Mouse (Mus musculus) liver, embryonic 14.5 days (tissue): ENCODE measurements around the gene Calu. TPM values are rescaled to one million over a fixed set of nuclear protein-coding genes. Genes with fewer than 3 reads are reported as not detected.

Source experiments
- ATAC-seq: fragments of 200-750 bp; cut with Nextera tagmentation; 2 replicates; pipeline ENCODE4 v1.8.0; 2017; ENCODE audit warnings: moderate number of reproducible peaks, mild to moderate bottlenecking, moderate library complexity; ENCODE audit not compliant: insufficient read depth
- DNase-seq, 3 experiments: peaks; one replicate each; pipeline ENCODE4 v3.0.0-alpha.2; 2012 to 2013; ENCODE audit warnings: low read depth in 3 of 3, low spot score in 3 of 3
- H3K27ac ChIP-seq: fragments of 300-500 bp; sonication (generic); 2 replicates; pipeline ENCODE4 v1.5.1; 2014; ENCODE audit warnings: moderate library complexity, mild to moderate bottlenecking, control low read depth, inconsistent platforms
- H3K27me3 ChIP-seq: fragments of 300-500 bp; sonication (generic); 2 replicates; pipeline ENCODE4 v1.6.1; 2014; ENCODE audit warnings: mild to moderate bottlenecking, low read length, moderate library complexity; ENCODE audit not compliant: control insufficient read depth, insufficient read depth
- H3K36me3 ChIP-seq: fragments of 300-500 bp; sonication (generic); replicated peaks from 2 replicates; pipeline ENCODE4 v1.6.1; 2014; ENCODE audit warnings: low read depth; ENCODE audit not compliant: control insufficient read depth, insufficient read depth
- H3K4me1 ChIP-seq, 2 experiments: fragments of 200-500 bp in 1 of 2; fragments of 300-500 bp in 1 of 2; sonication (generic) in 1 of 2; replicated peaks; 2 replicates each; pipeline ENCODE4 v1.6.1; 2012 to 2014; ENCODE audit warnings: antibody characterized with exemption in 1 of 2, inconsistent platforms in 1 of 2, low read length in 1 of 2; ENCODE audit not compliant: control insufficient read depth in 2 of 2, insufficient read depth in 2 of 2
- H3K4me2 ChIP-seq: fragments of 300-500 bp; sonication (generic); 2 replicates; pipeline ENCODE4 v1.6.1; 2014; ENCODE audit warnings: low read depth, mild to moderate bottlenecking, control low read depth, moderate library complexity
- H3K4me3 ChIP-seq, 2 experiments: fragments of 200-500 bp in 1 of 2; fragments of 300-500 bp in 1 of 2; sonication (generic) in 1 of 2; 2 replicates each; pipeline ENCODE4 v1.5.1; 2012 to 2014; ENCODE audit warnings: low read depth in 2 of 2, low read length in 2 of 2, mild to moderate bottlenecking in 2 of 2, control low read depth in 1 of 2, inconsistent platforms in 1 of 2, moderate library complexity in 1 of 2; ENCODE audit not compliant: insufficient read depth in 1 of 2
- H3K9ac ChIP-seq: fragments of 300-500 bp; sonication (generic); replicated peaks from 2 replicates; pipeline ENCODE4 v1.6.1; 2014; ENCODE audit warnings: mild to moderate bottlenecking, control low read depth, moderate library complexity
- H3K9me3 ChIP-seq: fragments of 300-500 bp; sonication (generic); 2 replicates; pipeline ENCODE4 v1.6.1; 2016; ENCODE audit warnings: low read length, mixed read lengths; ENCODE audit not compliant: control insufficient read depth
- CTCF ChIP-seq: IDR thresholded peaks from 2 replicates; pipeline ENCODE4 v1.5.1; 2016; ENCODE audit warnings: antibody characterized with exemption, low read depth, control low read depth
- EP300 ChIP-seq: IDR thresholded peaks from 2 replicates; pipeline ENCODE4 v1.6.1; 2016; ENCODE audit warnings: antibody characterized with exemption, low read depth
- WGBS: fragments of 180-500 bp; shearing (Covaris S2); extraction: QIAGEN DNeasy Blood & Tissue Kit; methylation state at CpG from one replicate; pipeline ENCODE4 v1.1.7; 2014; ENCODE audit not compliant: insufficient replicate concordance; 5-methylcytosine and 5-hydroxymethylcytosine counted together
- polyA plus RNA-seq, 2 experiments: library from polyadenylated mRNA; depleted of rRNA in 1 of 2; stranded (reverse) in 1 of 2; unstranded in 1 of 2; fragments of >200 nt; fragmentation: Nextera tagmentation in 1 of 2; extraction: Ambion mirVana in 1 of 2; gene quantifications; 2 replicates each; pipeline versions ENCODE4 v1.2.1 to v1.2.3; 2012 to 2014

The Calu gene
- polyA plus RNA-seq, 2 experiments: 49.1 to 93.5 TPM

DNA sequence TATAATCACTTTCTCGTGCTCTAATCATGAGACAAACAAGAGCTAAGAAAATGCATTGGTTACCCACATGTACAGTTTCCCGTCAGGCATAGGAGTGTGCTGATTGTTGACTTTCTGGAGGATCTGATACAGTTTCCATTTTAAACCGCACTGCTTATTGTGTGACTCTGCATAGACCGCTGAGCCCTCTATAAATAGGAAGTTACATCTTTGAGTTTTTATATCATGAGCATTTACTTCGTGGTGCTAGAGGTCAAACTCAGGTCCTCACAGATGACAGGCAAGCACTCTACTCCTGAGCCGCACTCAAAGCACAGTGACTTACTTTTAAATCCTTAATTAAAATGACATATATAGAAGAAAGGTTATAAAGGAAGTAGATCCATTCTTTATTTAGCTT lies 12.3 kb downstream of the Calu start:
- no peaks in the 10 kb centered on the region for H3K9me3 ChIP-seq
- H3K36me3 ChIP-seq: peaks cover 11% of the 10 kb centered on the region
- H3K27ac ChIP-seq: no peak overlapping the region
- ATAC-seq: no peak
- DNase-seq: no peak
- TF ChIP-seq CTCF (no peak), EP300 (no peak)
- no peak overlapping the region for H3K4me2 ChIP-seq
- no peak overlapping the region for H3K9ac ChIP-seq
- no peak overlapping the region for H3K4me3 ChIP-seq
- WGBS: 73% methylated on average over 6 of the region's 6 CpGs
- H3K27me3 ChIP-seq: no peaks in the 10 kb centered on the region
- H3K4me1 ChIP-seq: peaks cover 3 to 4% of the 10 kb centered on the region in 2 experiments; a peak in 1 of 4 replicates

DNA sequence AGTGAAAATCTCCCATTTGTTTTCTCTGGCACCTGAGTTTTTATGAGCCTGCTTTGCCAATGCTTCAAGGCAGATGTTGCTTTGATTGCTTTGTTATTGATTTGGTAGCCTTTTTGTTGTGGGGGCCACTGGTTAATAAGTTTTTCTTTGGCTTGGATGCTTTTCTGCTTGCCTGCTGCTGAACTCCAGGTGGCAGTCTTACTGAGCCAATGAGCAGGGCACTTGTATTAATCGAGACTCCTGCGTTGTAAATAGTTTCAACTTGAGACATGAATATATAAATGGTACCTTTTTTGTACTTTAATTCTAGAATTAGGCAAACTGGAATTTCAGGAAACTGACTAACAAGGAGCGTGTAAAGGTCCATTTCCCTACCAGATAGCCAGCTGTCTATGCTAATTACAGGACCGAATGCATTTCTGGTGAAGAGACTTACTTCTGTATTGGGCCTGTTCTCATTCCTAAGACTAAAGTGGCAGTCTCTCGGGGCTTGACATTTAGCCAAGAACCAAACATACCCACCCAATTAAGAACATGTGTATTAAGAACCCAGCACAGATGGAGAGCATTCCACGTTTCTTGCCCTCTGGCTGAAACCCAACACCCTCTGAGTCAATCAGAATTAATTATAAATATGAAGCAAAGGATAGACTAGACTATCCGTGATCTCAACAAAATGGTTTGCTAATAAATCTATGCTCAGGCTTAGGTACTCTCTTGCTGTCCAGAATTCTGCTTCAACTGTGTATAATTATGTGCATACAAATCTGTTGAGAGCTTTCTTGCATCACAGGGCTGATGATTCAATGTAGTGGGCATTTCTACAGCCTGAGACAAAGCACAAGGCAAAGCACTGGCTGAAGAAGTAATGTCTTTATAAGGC lies 14.6 kb downstream of the Calu start:
- ATAC-seq: no peak
- TF ChIP-seq EP300: no peak
- no peak overlapping the region for H3K4me3 ChIP-seq
- DNase-seq: no peak
- H3K27ac ChIP-seq: no peak overlapping the region
- H3K36me3 ChIP-seq: peaks cover 8% of the 10 kb centered on the region
- H3K4me1 ChIP-seq: 0 out of 4 replicates have a peak, but pooled peaks cover 0 to under 1% of the 10 kb centered on the region in 2 experiments
- WGBS: 73% methylated on average over 7 of the region's 7 CpGs
- H3K27me3 ChIP-seq: no peaks in the 10 kb centered on the region
- H3K9me3 ChIP-seq: no peaks in the 10 kb centered on the region
- H3K4me2 ChIP-seq: no peak overlapping the region
- no peak overlapping the region for H3K9ac ChIP-seq

DNA sequence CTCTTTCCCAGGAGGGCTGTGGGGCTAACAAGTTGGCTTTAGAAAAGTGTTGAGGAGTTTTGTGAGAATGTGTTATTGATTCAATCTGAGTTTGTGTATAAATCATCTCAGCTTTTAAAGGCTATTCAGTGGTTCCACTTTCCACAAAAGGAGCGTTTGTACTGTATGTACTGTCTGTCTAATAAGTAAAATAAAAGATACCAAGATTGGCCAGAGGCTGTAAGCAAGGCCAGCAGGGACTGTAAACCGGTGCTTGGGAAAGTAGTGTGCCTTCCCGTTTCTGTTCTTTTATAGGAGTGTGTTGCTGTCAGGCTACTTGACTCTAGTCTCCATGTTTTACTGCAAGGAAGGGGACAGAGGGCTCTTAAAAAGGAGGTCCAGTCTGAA lies 15.3 kb downstream of the Calu start:
- Histone ChIP-seq H3K9ac (no peak overlapping the region), H3K36me3 (peaks cover 7% of the 10 kb centered on the region), H3K4me2 (no peak overlapping the region), H3K4me1 (no peaks in the 10 kb centered on the region), H3K9me3 (no peaks in the 10 kb centered on the region), H3K27me3 (no peaks in the 10 kb centered on the region), H3K4me3 (no peak overlapping the region), H3K27ac (no peak overlapping the region)
- ATAC-seq: no peak
- TF ChIP-seq EP300: no peak
- no peak for TF ChIP-seq CTCF
- WGBS: 71% methylated on average over 3 of the region's 3 CpGs
- no peak for DNase-seq

- TF ChIP-seq CTCF (no peak), EP300 (no peak)
- DNase-seq: no peak
- WGBS: 81% methylated on average over 1 of the region's 1 CpGs
- H3K4me3 ChIP-seq: no peak overlapping the region
- ATAC-seq: no peak
- H3K9me3 ChIP-seq: no peaks in the 10 kb centered on the region
- no peak overlapping the region for H3K9ac ChIP-seq
- no peak overlapping the region for H3K4me2 ChIP-seq
- H3K4me1 ChIP-seq: no peaks in the 10 kb centered on the region
- no peak overlapping the region for H3K27ac ChIP-seq
- H3K36me3 ChIP-seq: peaks cover 7% of the 10 kb centered on the region
- no peaks in the 10 kb centered on the region for H3K27me3 ChIP-seq
Measured at GRCm38 (mm10) chr6:29365277-29365676, 17.4 kb downstream of the Calu start.

GRCm38 (mm10) chr6:29377386-29377785 lies 29.5 kb downstream of the Calu start:
- no peak for DNase-seq
- no peak for TF ChIP-seq EP300
- TF ChIP-seq CTCF: no peak
- Histone ChIP-seq H3K4me2 (no peak overlapping the region), H3K4me1 (no peaks in the 10 kb centered on the region; a peak in 1 of 4 replicates), H3K27me3 (no peaks in the 10 kb centered on the region), H3K9me3 (no peaks in the 10 kb centered on the region), H3K27ac (no peak overlapping the region), H3K9ac (no peak overlapping the region), H3K4me3 (no peak overlapping the region), H3K36me3 (peaks cover 29% of the 10 kb centered on the region)
- WGBS: 63% methylated on average over 4 of the region's 4 CpGs
- ATAC-seq: no peak
